Mouse (Mus musculus): ENCODE data around the gene Bcl11a.

DNA sequence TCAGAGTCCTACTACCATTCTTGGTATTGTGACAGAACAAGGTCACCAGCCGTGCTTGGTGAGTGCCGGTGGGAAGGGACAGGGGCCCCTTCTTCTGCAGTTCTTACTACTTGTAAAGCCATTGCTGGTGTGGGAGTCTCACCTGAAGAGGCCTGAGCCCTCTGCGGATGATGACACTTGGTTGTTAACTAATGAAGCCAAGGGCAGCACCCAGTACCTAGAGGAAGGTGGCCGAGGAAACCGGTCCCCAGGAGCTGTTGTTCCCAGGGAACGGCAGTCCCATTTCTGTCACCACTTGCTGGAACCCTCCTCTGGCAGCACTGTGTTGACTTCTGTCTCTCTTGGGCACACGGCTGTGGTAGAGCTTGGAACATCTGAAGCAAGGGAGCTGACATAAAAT lies 105.6 kb downstream of the Bcl11a start:
- TF ChIP-seq MYOD1 (IDR thresholded peaks at IDR 0.05; ENCODE audit: control insufficient read depth in 1 of 3, insufficient read length in 2 of 3, low read depth in 2 of 3) (no peak), POLR2A (IDR thresholded peaks at IDR 0.05; ENCODE audit: insufficient read length, low read depth) (no peak), MAX (IDR thresholded peaks at IDR 0.05; ENCODE audit: low read depth) (no peak), USF1 (IDR thresholded peaks at IDR 0.05; ENCODE audit: low read depth) (no peak), E2F4 (IDR thresholded peaks at IDR 0.05; ENCODE audit: insufficient read depth) (no peak), POLR2AphosphoS2 (IDR thresholded peaks at IDR 0.05; ENCODE audit: insufficient read length, low read depth) (no peak), CEBPB (IDR thresholded peaks at IDR 0.05; ENCODE audit: insufficient read depth, poor library complexity, severe bottlenecking) (no peak), REST (IDR thresholded peaks at IDR 0.05; ENCODE audit: insufficient read depth, insufficient read length) (no peak), TCF12 (IDR thresholded peaks at IDR 0.05; ENCODE audit: insufficient read depth, poor library complexity, severe bottlenecking) (no peak), SRF (IDR thresholded peaks at IDR 0.05; ENCODE audit: control insufficient read depth, insufficient read length, low read depth) (no peak), MYOG (IDR thresholded peaks at IDR 0.05; ENCODE audit: control insufficient read depth in 1 of 3, insufficient read depth in 1 of 3, insufficient read length in 2 of 3, low read depth in 2 of 3) (no peak), TCF3 (IDR thresholded peaks at IDR 0.05; ENCODE audit: insufficient read length, low read depth) (no peak)
